19 mouse cellular contexts compared by ENCODE assay signal in the genomic region with DNA sequence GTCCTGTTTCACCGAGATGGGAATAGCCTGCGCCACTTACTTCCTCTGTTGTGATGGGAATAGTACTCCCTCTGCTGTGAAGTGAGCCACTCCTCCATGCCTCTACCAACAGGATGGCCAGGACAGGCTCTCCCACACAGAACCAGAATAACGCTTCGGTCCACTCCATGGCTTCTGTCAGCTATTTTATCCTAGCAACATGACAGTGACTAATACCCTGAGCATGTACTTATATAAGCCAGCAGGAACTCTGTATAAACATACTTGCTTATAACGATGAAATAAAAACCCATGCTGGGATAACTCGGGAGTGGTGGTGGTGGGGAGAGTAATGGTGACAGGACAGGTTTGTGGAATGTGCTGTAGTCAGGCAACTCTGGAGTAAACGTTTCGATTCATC. TPM values are rescaled to one million over a fixed set of nuclear protein-coding genes. Genes with fewer than 3 reads are reported as not detected.
DNase-seq lines count a peak whose midpoint lies in the region; ATAC-seq and TF ChIP-seq lines count a peak whose summit lies in the region.
"Had no signal": no experiment of that assay in that cellular context is flagged by ENCODE, and none has a peak within 500 bp of the region (broad histone marks: within the 10 kb centered on the region; RNA-seq: fewer than 3 reads in every experiment).

No protein-coding gene starts in this region.

- peak; percentile 48 for DNase-seq in intestine, embryonic 14.5 days (ENCODE audit: low spot score)
- DNase-seq in right cerebral cortex, adult 18-20 months, result peak; percentile 20
- no peak for DNase-seq in right cerebral cortex, postnatal 4 days
- DNase-seq in liver, postnatal 0 days, result no peak
- DNase-seq in cerebellum, postnatal 10 days, result no peak
- DNase-seq: adrenal gland, postnatal 25 days; cerebellum, adult 9-11 months; embryo, embryonic 11 days; gastrocnemius, postnatal 36 days; kidney, adult 11 months; thymus, postnatal 4 days had no signal

- no peaks in the 10 kb centered on the region for H3K9me3 ChIP-seq in intestine, embryonic 14.5 days (ENCODE audit: control insufficient read depth, low read length)
- no peaks in the 10 kb centered on the region for H3K9me3 ChIP-seq in intestine, postnatal 0 days (ENCODE audit: control insufficient read depth)
- no peaks in the 10 kb centered on the region for H3K9me3 ChIP-seq in liver, postnatal 0 days (ENCODE audit: low read length)
- H3K9me3 ChIP-seq: forebrain, embryonic 13.5 days; heart, embryonic 13.5 days; midbrain, embryonic 15.5 days had no signal

- H3K27me3 ChIP-seq in intestine, embryonic 14.5 days (replicated peaks; ENCODE audit: control insufficient read depth, insufficient read depth, low read length), result no peaks in the 10 kb centered on the region
- no peaks in the 10 kb centered on the region for H3K27me3 ChIP-seq in intestine, postnatal 0 days (replicated peaks; ENCODE audit: control insufficient read depth, insufficient read depth, low read length)
- no peaks in the 10 kb centered on the region for H3K27me3 ChIP-seq in liver, postnatal 0 days (ENCODE audit: insufficient read depth, low read length)
- H3K27me3 ChIP-seq: forebrain, embryonic 13.5 days; heart, embryonic 13.5 days; midbrain, embryonic 15.5 days had no signal

- H3K4me1 ChIP-seq in intestine, embryonic 14.5 days (replicated peaks; ENCODE audit: control insufficient read depth, insufficient read depth, low read length), result peaks cover 5% of the 10 kb centered on the region; the same call in 1 of the 2 replicates
- H3K4me1 ChIP-seq in intestine, postnatal 0 days (replicated peaks; ENCODE audit: control insufficient read depth, insufficient read depth, low read length), result no peaks in the 10 kb centered on the region; the same call in 1 of the 2 replicates
- H3K4me1 ChIP-seq in embryonic fibroblast, embryonic 13.5 days (ENCODE audit: control insufficient read depth, insufficient read depth, low read length), result peaks cover 8% of the 10 kb centered on the region; the same call in 1 of the 2 replicates
- no peaks in the 10 kb centered on the region for H3K4me1 ChIP-seq in liver, postnatal 0 days (ENCODE audit: insufficient read depth)
- H3K4me1 ChIP-seq: forebrain, embryonic 13.5 days; heart, embryonic 13.5 days; midbrain, embryonic 15.5 days had no signal

- no peak for ATAC-seq in intestine, embryonic 14.5 days (replicated peaks; ENCODE audit: low FRiP score, low TSS enrichment, low read depth)
- ATAC-seq in intestine, postnatal 0 days, result no peak
- ATAC-seq in liver, postnatal 0 days, result no peak
- ATAC-seq: CD4-positive, CD25-positive, alpha-beta regulatory T cell, adult 4 months; forebrain, embryonic 13.5 days; midbrain, embryonic 15.5 days had no signal

- TF ChIP-seq EP300 in liver, postnatal 0 days (IDR thresholded peaks at IDR 0.05; ENCODE audit: low read depth), result no peak

- no peak overlapping the region for H3K9ac ChIP-seq in intestine, embryonic 14.5 days (ENCODE audit: low read length)
- no peak overlapping the region for H3K9ac ChIP-seq in intestine, postnatal 0 days (ENCODE audit: low read depth, low read length)
- H3K9ac ChIP-seq in liver, postnatal 0 days (replicated peaks), result no peak overlapping the region
- H3K9ac ChIP-seq: forebrain, embryonic 13.5 days; heart, embryonic 13.5 days; lung, embryonic 14.5 days; midbrain, embryonic 15.5 days had no signal

- TF ChIP-seq CTCF in intestine, postnatal 0 days (IDR thresholded peaks at IDR 0.05; ENCODE audit: low read depth), result no peak
- TF ChIP-seq CTCF in embryonic fibroblast, embryonic 13.5 days (IDR thresholded peaks at IDR 0.05; ENCODE audit: borderline replicate concordance, insufficient read depth, low read length), result no peak
- no peak for TF ChIP-seq CTCF in liver, postnatal 0 days (IDR thresholded peaks at IDR 0.05; ENCODE audit: low read depth)

- WGBS in intestine, embryonic 14.5 days, result 31% methylated on average over 8 of the region's 8 CpGs
- 54% methylated on average over 8 of the region's 8 CpGs for WGBS in intestine, postnatal 0 days
- WGBS in liver, postnatal 0 days (ENCODE audit: insufficient replicate concordance), result 63% methylated on average over 8 of the region's 8 CpGs

- H3K4me3 ChIP-seq in intestine, embryonic 14.5 days (ENCODE audit: low read depth, low read length), result no peak overlapping the region
- H3K4me3 ChIP-seq in intestine, postnatal 0 days (ENCODE audit: low read depth, low read length), result no peak overlapping the region
- H3K4me3 ChIP-seq in embryonic fibroblast, embryonic 13.5 days (ENCODE audit: insufficient read depth, low read length), result no peak overlapping the region
- no peak overlapping the region for H3K4me3 ChIP-seq in liver, postnatal 0 days (ENCODE audit: low read depth, low read length)
- H3K4me3 ChIP-seq: forebrain, embryonic 13.5 days; heart, embryonic 13.5 days; midbrain, embryonic 15.5 days had no signal

- no peak overlapping the region for H3K27ac ChIP-seq in intestine, embryonic 14.5 days (ENCODE audit: low read depth)
- no peak overlapping the region for H3K27ac ChIP-seq in intestine, postnatal 0 days (ENCODE audit: low read depth, low read length)
- peak overlapping the region; percentile 42; the same call in 1 of the 2 replicates for H3K27ac ChIP-seq in embryonic fibroblast, embryonic 13.5 days (ENCODE audit: insufficient read depth, low read length)
- no peak overlapping the region for H3K27ac ChIP-seq in liver, postnatal 0 days (ENCODE audit: low read depth)
- H3K27ac ChIP-seq: forebrain, embryonic 13.5 days; heart, embryonic 13.5 days; midbrain, embryonic 15.5 days had no signal

- no peaks in the 10 kb centered on the region for H3K36me3 ChIP-seq in intestine, embryonic 14.5 days (ENCODE audit: control insufficient read depth, insufficient read depth, low read length)
- H3K36me3 ChIP-seq in intestine, postnatal 0 days (ENCODE audit: control insufficient read depth, insufficient read depth), result no peaks in the 10 kb centered on the region
- no peaks in the 10 kb centered on the region for H3K36me3 ChIP-seq in liver, postnatal 0 days (replicated peaks; ENCODE audit: insufficient read depth, low read length)
- H3K36me3 ChIP-seq: heart, embryonic 13.5 days; midbrain, embryonic 15.5 days had no signal

- H3K4me2 ChIP-seq in intestine, embryonic 14.5 days (ENCODE audit: low read length), result no peak overlapping the region
- no peak overlapping the region for H3K4me2 ChIP-seq in intestine, postnatal 0 days (replicated peaks; ENCODE audit: low read depth)
- H3K4me2 ChIP-seq in liver, postnatal 0 days (ENCODE audit: low read depth, low read length), result no peak overlapping the region
- H3K4me2 ChIP-seq: forebrain, embryonic 13.5 days; heart, embryonic 13.5 days; lung, embryonic 14.5 days; midbrain, embryonic 15.5 days had no signal

- TF ChIP-seq POLR2A in embryonic fibroblast, embryonic 13.5 days (IDR thresholded peaks at IDR 0.05; ENCODE audit: low read depth, low read length), result no peak

RNA-seq across cellular contexts. Expression of gene Meioc, which starts 7.6 kb away (rescaled TPM):
- 0.31 and 1.3 TPM in 2 replicates for polyA plus RNA-seq in intestine, embryonic 14.5 days (2014; fragmentation: Nextera tagmentation; extraction: Ambion mirVana)
- 0.09 and 0.14 TPM in 2 replicates for polyA plus RNA-seq in intestine, postnatal 0 days (2015; fragmentation: Nextera tagmentation; extraction: Ambion mirVana)
- not detected in 2 replicates for polyA plus RNA-seq in embryonic fibroblast, embryonic 13.5 days (2011; ENCODE audit: insufficient read length, low read depth, missing spikeins)
- 0.08 TPM in 1 of 2 replicates, not detected in the other for polyA plus RNA-seq in liver, postnatal 0 days (2015; fragmentation: Nextera tagmentation; extraction: Ambion mirVana)
- polyA plus RNA-seq: liver, adult 2 months; midbrain, embryonic 15.5 days had no signal

RNA-seq across cellular contexts. Expression of gene Ccdc43, which starts 41.7 kb away (rescaled TPM):
- polyA plus RNA-seq in intestine, embryonic 14.5 days (2014; fragmentation: Nextera tagmentation; extraction: Ambion mirVana), result 43.5 and 43.6 TPM in 2 replicates
- polyA plus RNA-seq in intestine, postnatal 0 days (2015; fragmentation: Nextera tagmentation; extraction: Ambion mirVana), result 16.2 and 17.1 TPM in 2 replicates
- polyA plus RNA-seq in embryonic fibroblast, embryonic 13.5 days (2011; ENCODE audit: insufficient read length, low read depth, missing spikeins), result 25.6 and 26.4 TPM in 2 replicates
- polyA plus RNA-seq in liver, postnatal 0 days (2015; fragmentation: Nextera tagmentation; extraction: Ambion mirVana), result 9.5 and 9.6 TPM in 2 replicates

RNA-seq across cellular contexts. Expression of gene Fzd2, which starts 51.7 kb away (rescaled TPM):
- polyA plus RNA-seq in intestine, embryonic 14.5 days (2014; fragmentation: Nextera tagmentation; extraction: Ambion mirVana), result 20.4 and 21.9 TPM in 2 replicates
- 6.0 and 6.2 TPM in 2 replicates for polyA plus RNA-seq in intestine, postnatal 0 days (2015; fragmentation: Nextera tagmentation; extraction: Ambion mirVana)
- polyA plus RNA-seq in embryonic fibroblast, embryonic 13.5 days (2011; ENCODE audit: insufficient read length, low read depth, missing spikeins), result 54.6 and 75.0 TPM in 2 replicates
- 0.17 and 0.22 TPM in 2 replicates for polyA plus RNA-seq in liver, postnatal 0 days (2015; fragmentation: Nextera tagmentation; extraction: Ambion mirVana)
- polyA plus RNA-seq: CD4-positive, CD25-positive, alpha-beta regulatory T cell, adult 4 months had no signal

Comparison
In these comparisons a context has a peak if more than half of its experiments do, and no peak if none do; other contexts are left out.
1. DNase-seq: peak in intestine, embryonic 14.5 days (single experiment) and right cerebral cortex, adult 18-20 months (single experiment); none in right cerebral cortex, postnatal 4 days (single experiment), liver, postnatal 0 days (single experiment) and cerebellum, postnatal 10 days (0 of 2).